Mouse (Mus musculus): Measurements from ENCODE around the gene Tbx6.
"Not testable (repeated sequence)": the region's sequence is repeated elsewhere in the genome, so short reads cannot be mapped to it uniquely, and the experiment has no call there.

The Tbx6 gene

GRCm38 (mm10) chr7:126767001-126767400, 14.3 kb upstream of the Tbx6 start:
- DNase-seq (ENCODE audit: low read depth): no peak

- DNase-seq (ENCODE audit: low read depth): no peak
These were observed 10.5 kb upstream of the Tbx6 start for GRCm38 (mm10) chr7:126770784-126771183.

GRCm38 (mm10) chr7:126773351-126773750, 7.9 kb upstream of the Tbx6 start:
- no peak for DNase-seq (ENCODE audit: low read depth)

GRCm38 (mm10) chr7:126774463-126774862, 6.8 kb upstream of the Tbx6 start:
- DNase-seq (ENCODE audit: low read depth): no peak

- DNase-seq (ENCODE audit: low read depth): no peak
These were observed 5.9 kb upstream of the Tbx6 start for GRCm38 (mm10) chr7:126775185-126775977.

GRCm38 (mm10) chr7:126775978-126776234, 5.4 kb upstream of the Tbx6 start:
- DNase-seq (ENCODE audit: low read depth): no peak

GRCm38 (mm10) chr7:126776598-126777057, 4.7 kb upstream of the Tbx6 start, which contains the start of gene Ypel3:
Gene Ypel3, plus strand, starts transcription at chr7:126776955.
- peak; percentile 80 for DNase-seq (ENCODE audit: low read depth)

GRCm38 (mm10) chr7:126777476-126777875, 3.8 kb upstream of the Tbx6 start:
- DNase-seq (ENCODE audit: low read depth): no peak

- DNase-seq (ENCODE audit: low read depth): no peak
These were observed 3.1 kb upstream of the Tbx6 start for GRCm38 (mm10) chr7:126778147-126778546.

GRCm38 (mm10) chr7:126779101-126779500, 2.2 kb upstream of the Tbx6 start:
- DNase-seq (ENCODE audit: low read depth): not testable (repeated sequence)

- DNase-seq (ENCODE audit: low read depth): peak; percentile 85
These were observed 1.0 kb upstream of the Tbx6 start for GRCm38 (mm10) chr7:126779983-126780970.

- no peak for DNase-seq (ENCODE audit: low read depth)
These were observed 533 bp downstream of the Tbx6 start for GRCm38 (mm10) chr7:126781661-126782370.

GRCm38 (mm10) chr7:126782693-126783092, 1.4 kb downstream of the Tbx6 start:
- DNase-seq (ENCODE audit: low read depth): no peak

GRCm38 (mm10) chr7:126784469-126784868, 3.2 kb downstream of the Tbx6 start:
- no peak for DNase-seq (ENCODE audit: low read depth)

- DNase-seq (ENCODE audit: low read depth): no peak
These were observed 3.8 kb downstream of the Tbx6 start for GRCm38 (mm10) chr7:126785056-126785455.

GRCm38 (mm10) chr7:126786142-126786541, 4.9 kb downstream of the Tbx6 start:
- no peak for DNase-seq (ENCODE audit: low read depth)

- DNase-seq (ENCODE audit: low read depth): no peak
These were observed 7.9 kb downstream of the Tbx6 start for GRCm38 (mm10) chr7:126789141-126789540.

GRCm38 (mm10) chr7:126791851-126792720, 10.8 kb downstream of the Tbx6 start, which contains the start of gene Ppp4c:
Gene Ppp4c, minus strand, starts transcription at chr7:126792496.
- peak; percentile 97 for DNase-seq (ENCODE audit: low read depth)

GRCm38 (mm10) chr7:126792721-126793443, 11.6 kb downstream of the Tbx6 start:
- DNase-seq (ENCODE audit: low read depth): no peak

GRCm38 (mm10) chr7:126793456-126794270, 12.4 kb downstream of the Tbx6 start:
- DNase-seq (ENCODE audit: low read depth): no peak
